Mouse (Mus musculus) olfactory bulb, adult 2 months (tissue): ENCODE data around the gene Men1. TPM values are rescaled to one million over a fixed set of nuclear protein-coding genes. Genes with fewer than 3 reads are reported as not detected.

Experiments used
- H3K27ac ChIP-seq: fragments of 200-500 bp; 2 replicates; pipeline ENCODE4 v1.5.1; 2012; ENCODE audit warnings: low read depth, low read length; ENCODE audit not compliant: insufficient read depth
- H3K4me1 ChIP-seq: fragments of 200-500 bp; 2 replicates; pipeline ENCODE4 v1.6.1; 2012; ENCODE audit warnings: low read length; ENCODE audit not compliant: control insufficient read depth, insufficient read depth
- H3K4me3 ChIP-seq: fragments of 200-500 bp; 2 replicates; pipeline ENCODE4 v1.5.1; 2012; ENCODE audit warnings: mild to moderate bottlenecking, low read depth, low read length, moderate library complexity; ENCODE audit not compliant: insufficient read depth
- CTCF ChIP-seq: fragments of 200-500 bp; IDR thresholded peaks from 2 replicates; pipeline ENCODE4 v1.5.1; 2012; ENCODE audit warnings: low read depth, mild to moderate bottlenecking, low read length, moderate library complexity; ENCODE audit not compliant: insufficient read depth
- POLR2A ChIP-seq: fragments of 200-500 bp; IDR thresholded peaks from 2 replicates; pipeline ENCODE4 v1.6.1; 2012; ENCODE audit warnings: mild to moderate bottlenecking, low read depth, low read length, moderate library complexity; ENCODE audit not compliant: insufficient read depth
- WGBS: fragments of 180-500 bp; shearing (Covaris S2); methylation state at CpG from one replicate; pipeline ENCODE4 v1.1.7; 2018; 5-methylcytosine and 5-hydroxymethylcytosine counted together
- polyA plus RNA-seq: library from polyadenylated mRNA; stranded (reverse); fragments of >200 nt; gene quantifications from 2 replicates; pipeline ENCODE4 v1.2.4, GENCODE M21; 2012; ENCODE audit warnings: low replicate concordance; ENCODE audit not compliant: missing spikeins, insufficient read depth, insufficient read length

Men1 gene
- polyA plus RNA-seq, 1 experiment, result not detected

GRCm38 (mm10) chr19:6341453-6342077, 6.8 kb downstream of the Men1 start:
- 14% methylated on average over 23 of the region's 23 CpGs for whole genome bisulfite sequencing
- TF ChIP-seq POLR2A (no peak), CTCF (no peak)
- Histone ChIP-seq H3K4me1 (peaks cover 31% of the 10 kb centered on the region), H3K27ac (no peak overlapping the region), H3K4me3 (peak overlapping the region; percentile 98)

GRCm38 (mm10) chr19:6342276-6342933, 7.6 kb downstream of the Men1 start:
- Histone ChIP-seq H3K4me3 (0 out of 2 replicates have a peak overlapping the region, but pooled peaks have one; percentile 7), H3K27ac (no peak overlapping the region), H3K4me1 (peaks cover 23% of the 10 kb centered on the region)
- no peak for TF ChIP-seq CTCF
- no peak for TF ChIP-seq POLR2A
- 73% methylated on average over 5 of the region's 5 CpGs for WGBS

- H3K27ac ChIP-seq, result no peak overlapping the region
- TF ChIP-seq POLR2A (no peak), CTCF (no peak)
Observed at GRCm38 (mm10) chr19:6343066-6343925, 8.5 kb downstream of the Men1 start.

GRCm38 (mm10) chr19:6343996-6344395, 9.2 kb downstream of the Men1 start:
- 85% methylated on average over 5 of the region's 5 CpGs for WGBS
- Histone ChIP-seq H3K4me3 (no peak overlapping the region), H3K27ac (no peak overlapping the region), H3K4me1 (peaks cover 22% of the 10 kb centered on the region)
- TF ChIP-seq CTCF, result no peak
- TF ChIP-seq POLR2A, result no peak

More at GRCm38 (mm10) chr19:6343066-6343925, 8.5 kb downstream of the Men1 start:
- H3K4me1 ChIP-seq, result peaks cover 22% of the 10 kb centered on the region
- WGBS, result 87% methylated on average over 19 of the region's 19 CpGs
- no peak overlapping the region for H3K4me3 ChIP-seq

- WGBS, result 88% methylated on average over 5 of the region's 5 CpGs
Observed at GRCm38 (mm10) chr19:6346023-6346422, 11.2 kb downstream of the Men1 start.

GRCm38 (mm10) chr19:6346661-6347060, 11.9 kb downstream of the Men1 start:
- no peak for TF ChIP-seq CTCF
- peaks cover 17% of the 10 kb centered on the region for H3K4me1 ChIP-seq
- H3K27ac ChIP-seq, result no peak overlapping the region
- whole genome bisulfite sequencing, result 88% methylated on average over 10 of the region's 10 CpGs
- no peak overlapping the region for H3K4me3 ChIP-seq

More at GRCm38 (mm10) chr19:6346023-6346422, 11.2 kb downstream of the Men1 start:
- peaks cover 16% of the 10 kb centered on the region for H3K4me1 ChIP-seq
- TF ChIP-seq CTCF (no peak), POLR2A (no peak)
- no peak overlapping the region for H3K4me3 ChIP-seq
- no peak overlapping the region for H3K27ac ChIP-seq

GRCm38 (mm10) chr19:6347615-6348014, 12.8 kb downstream of the Men1 start:
- peaks cover 11% of the 10 kb centered on the region for H3K4me1 ChIP-seq
- H3K27ac ChIP-seq, result no peak overlapping the region
- WGBS, result 85% methylated on average over 4 of the region's 4 CpGs
- TF ChIP-seq CTCF (no peak), POLR2A (no peak)
- no peak overlapping the region for H3K4me3 ChIP-seq

- TF ChIP-seq POLR2A, result no peak
- no peak for TF ChIP-seq CTCF
- H3K4me1 ChIP-seq, result peaks cover 5% of the 10 kb centered on the region; the same call in 1 of the 2 replicates
- H3K4me3 ChIP-seq, result no peak overlapping the region
- H3K27ac ChIP-seq, result no peak overlapping the region
- WGBS, result 85% methylated on average over 9 of the region's 9 CpGs
Observed at GRCm38 (mm10) chr19:6348717-6349116, 13.9 kb downstream of the Men1 start.
